Mouse (Mus musculus): ENCODE measurements around the gene Timeless.
"Not testable (repeated sequence)": the region's sequence is repeated elsewhere in the genome, so short reads cannot be mapped to it uniquely, and the experiment has no call there.

The Timeless gene

GRCm38 (mm10) chr10:128212148-128212547, 19.7 kb upstream of the Timeless start:
- no peak for DNase-seq (ENCODE audit: extremely low read depth, insufficient read length, low spot score)

DNA sequence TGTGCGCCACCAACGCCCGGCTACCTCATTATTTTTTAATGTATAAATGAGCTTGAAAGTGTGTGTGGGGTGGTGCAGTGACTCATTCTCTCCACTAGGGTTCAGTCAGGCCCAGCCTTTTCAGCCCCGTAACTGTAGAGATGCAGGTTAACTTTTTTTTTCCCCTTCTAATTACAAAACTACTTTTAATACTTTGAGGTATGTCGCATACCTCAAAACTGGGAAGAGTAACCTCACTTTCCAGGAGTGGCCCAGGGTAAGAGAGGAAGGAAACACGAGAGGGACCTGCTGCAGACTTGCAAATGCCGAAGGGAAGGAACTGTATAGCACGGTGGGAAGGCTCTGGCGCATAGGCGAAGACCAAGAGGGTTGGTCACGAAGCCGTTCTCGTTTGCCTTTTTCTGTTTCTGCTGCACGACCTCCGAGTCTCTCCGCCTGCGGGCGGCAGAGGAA, 19.0 kb upstream of the Timeless start:
- peak; percentile 35 for DNase-seq (ENCODE audit: extremely low read depth, insufficient read length, low spot score)

DNA sequence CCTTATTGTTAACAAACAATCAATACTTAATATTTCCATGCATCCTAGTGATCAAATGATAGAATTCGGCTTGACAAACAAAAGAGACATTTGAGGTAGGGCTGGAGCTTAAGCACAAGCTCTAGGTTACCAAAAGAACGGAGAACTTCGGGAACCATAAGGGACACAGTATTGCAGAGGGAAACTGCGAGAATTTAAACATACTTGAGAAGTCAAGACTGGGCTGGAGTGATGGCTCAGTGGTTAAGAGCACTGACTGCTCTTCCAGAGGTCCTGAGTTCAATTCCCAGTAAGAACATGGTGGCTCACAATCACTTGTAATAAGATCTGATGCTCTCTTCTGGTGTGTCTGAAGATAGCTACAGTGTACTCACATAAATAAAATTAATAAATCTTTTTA, 17.8 kb upstream of the Timeless start:
- DNase-seq (ENCODE audit: extremely low read depth, insufficient read length, low spot score), result not testable (repeated sequence)

DNA sequence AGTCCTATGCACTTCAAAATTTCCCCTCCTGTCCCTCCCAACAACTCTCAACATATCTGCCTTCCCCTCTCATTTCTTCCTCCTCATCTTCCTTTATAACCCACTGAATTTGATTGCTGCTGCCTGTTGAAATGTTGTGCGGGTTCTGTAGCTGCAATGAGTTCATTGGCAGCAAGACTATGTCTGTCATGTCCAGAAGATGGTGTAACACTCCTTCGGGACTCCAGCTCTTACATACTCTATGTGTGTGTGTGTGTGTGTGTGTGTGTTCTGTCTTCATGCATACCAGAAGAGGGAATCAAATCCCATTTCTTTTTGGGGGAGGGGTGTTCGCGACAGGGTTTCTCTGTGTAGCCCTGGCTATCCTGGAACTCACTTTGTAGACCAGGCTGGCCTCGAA, 16.9 kb upstream of the Timeless start:
- no peak for DNase-seq (ENCODE audit: extremely low read depth, insufficient read length, low spot score)

- DNase-seq (ENCODE audit: extremely low read depth, insufficient read length, low spot score), result no peak
Measured at GRCm38 (mm10) chr10:128218387-128219117, 13.3 kb upstream of the Timeless start.

DNA sequence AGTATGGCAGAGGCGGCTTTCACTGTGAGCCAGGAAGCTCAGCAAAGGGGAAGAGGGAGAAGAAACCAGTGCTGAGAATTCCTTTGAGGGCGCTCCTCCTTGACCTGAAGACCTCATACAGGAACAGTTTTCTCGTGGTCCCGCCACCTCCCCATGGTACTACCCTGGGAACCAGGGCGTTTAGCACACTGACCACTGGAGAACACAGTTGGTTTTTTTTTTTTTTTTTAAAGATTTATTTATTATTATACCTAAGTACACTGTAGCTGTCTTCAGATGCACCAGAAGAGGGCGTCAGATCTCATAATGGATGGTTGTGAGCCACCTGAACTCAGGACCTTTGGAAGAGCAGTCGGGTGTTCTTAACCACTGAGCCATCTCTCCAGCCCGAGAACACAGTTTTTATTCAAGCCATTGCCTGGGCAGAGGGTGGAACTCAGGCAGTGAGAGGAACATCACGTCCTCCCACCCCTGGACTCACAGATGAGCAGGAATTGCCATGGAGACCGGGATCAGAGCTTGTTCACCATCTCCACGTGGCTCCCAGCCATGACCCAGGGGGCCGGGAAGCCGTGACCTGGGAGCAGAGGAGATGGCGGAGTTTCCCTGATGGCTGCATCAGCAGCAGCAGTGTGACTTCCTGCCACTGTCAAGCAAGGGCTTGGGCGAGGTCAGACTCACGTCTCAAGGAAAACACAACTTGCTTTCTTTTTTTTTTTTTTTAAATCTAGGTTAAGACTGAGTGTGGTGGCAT, 10.2 kb upstream of the Timeless start:
- peak; percentile 41 for DNase-seq (ENCODE audit: extremely low read depth, insufficient read length, low spot score)

DNA sequence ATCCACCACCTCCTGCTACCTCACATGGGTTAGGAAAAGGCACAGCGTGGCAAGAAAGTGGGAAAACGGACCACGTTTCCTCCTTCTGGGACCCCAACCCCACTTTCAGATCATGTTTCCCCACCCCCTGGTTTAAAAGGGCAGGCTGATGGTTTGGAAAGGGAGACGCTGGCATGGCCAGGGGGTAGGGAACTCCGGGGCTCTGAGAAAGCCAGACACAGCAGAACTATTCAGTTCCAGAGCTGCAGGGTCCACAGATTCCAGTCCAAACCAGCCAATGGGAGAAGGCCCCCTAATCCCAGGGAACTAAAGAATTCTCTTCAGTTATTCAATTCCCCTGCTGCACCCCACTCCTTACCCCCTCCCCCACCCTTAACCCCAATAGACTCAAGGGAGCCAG, 6.8 kb upstream of the Timeless start:
- no peak for DNase-seq (ENCODE audit: extremely low read depth, insufficient read length, low spot score)

GRCm38 (mm10) chr10:128225538-128225937, 6.3 kb upstream of the Timeless start, which contains the start of gene Mip:
Mip (plus strand) TSS chr10:128225838.
- no peak for DNase-seq (ENCODE audit: extremely low read depth, insufficient read length, low spot score)

DNA sequence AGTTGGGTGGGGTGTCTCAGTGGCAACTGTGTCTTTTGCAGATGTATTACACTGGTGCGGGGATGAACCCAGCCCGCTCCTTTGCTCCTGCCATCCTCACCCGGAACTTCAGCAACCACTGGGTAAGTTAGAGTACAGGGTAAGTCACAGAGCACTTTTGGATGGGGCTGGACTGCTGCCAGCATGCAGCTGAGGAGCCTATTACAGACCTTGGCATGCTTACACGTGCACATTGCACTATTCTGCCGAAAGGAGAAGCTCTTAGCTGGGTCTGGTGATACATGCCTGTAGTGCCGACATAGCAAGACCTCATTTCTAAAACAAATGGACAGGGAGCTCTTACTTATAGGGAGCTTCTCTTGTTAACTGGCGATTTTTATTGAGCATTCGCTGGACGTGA, 4.3 kb upstream of the Timeless start:
- no peak for DNase-seq (ENCODE audit: extremely low read depth, insufficient read length, low spot score)

GRCm38 (mm10) chr10:128228009-128228408, 3.9 kb upstream of the Timeless start:
- DNase-seq (ENCODE audit: extremely low read depth, insufficient read length, low spot score), result no peak

DNA sequence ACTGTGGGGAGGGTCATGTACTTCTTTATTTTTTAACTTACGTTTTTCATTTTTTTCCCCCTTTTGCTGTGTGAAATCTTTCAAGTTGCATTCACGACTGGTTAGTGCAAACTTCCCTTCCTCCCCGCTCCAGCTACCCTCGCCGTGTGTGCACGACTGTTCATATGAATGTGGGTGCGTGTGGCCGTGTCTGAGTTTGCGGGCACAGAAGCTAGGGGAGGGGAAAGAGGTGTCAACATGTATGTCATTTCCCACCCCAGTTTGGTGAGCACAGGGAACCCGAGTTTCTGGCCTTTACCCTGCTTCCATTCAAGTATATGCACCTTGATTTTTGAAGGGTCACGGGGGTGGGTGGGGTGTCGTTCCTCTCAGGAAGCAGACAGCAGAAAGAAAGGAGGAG, 1.3 kb upstream of the Timeless start:
- DNase-seq (ENCODE audit: extremely low read depth, insufficient read length, low spot score), result no peak

DNA sequence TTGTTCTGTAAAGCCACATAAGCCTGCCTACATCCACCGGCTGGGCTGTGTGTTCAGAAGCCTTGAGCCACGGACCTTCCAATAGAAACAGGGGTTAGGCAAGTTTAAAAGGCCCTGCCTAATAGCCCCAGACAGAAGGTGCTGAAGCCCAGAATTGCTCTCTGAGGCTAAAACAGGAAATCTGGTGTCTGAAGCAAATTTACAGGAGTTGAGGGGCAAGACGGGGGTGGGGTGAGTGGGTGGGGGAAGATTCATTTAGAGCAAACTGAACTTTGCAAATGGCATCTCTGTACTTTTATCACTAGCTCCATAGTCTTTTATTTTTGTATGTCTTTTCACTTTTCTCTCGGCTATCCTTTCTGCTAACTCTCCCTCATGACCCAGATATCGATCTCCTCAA, 719 bp upstream of the Timeless start:
- no peak for DNase-seq (ENCODE audit: extremely low read depth, insufficient read length, low spot score)

GRCm38 (mm10) chr10:128232420-128232985, 638 bp downstream of the Timeless start:
- DNase-seq (ENCODE audit: extremely low read depth, insufficient read length, low spot score), result no peak

DNA sequence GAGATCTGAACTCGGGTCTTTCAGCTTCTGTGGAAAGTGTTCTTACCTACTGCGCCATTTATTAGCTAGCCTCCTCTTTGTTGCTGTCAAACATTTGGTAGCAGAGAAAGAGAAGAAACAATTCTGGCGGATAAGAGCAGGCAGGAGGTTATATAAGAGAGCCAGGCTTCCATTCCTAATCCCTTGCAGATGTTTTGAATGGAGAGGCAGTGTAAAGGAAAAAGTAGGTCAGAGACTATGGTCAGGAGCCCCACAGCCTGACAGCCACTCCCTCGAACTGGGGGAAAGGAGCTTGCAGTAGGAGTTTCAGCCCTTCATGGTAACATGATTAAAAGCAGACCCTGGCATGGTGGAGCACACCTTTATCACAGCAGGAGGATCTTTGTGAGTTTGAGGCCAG, 4.5 kb downstream of the Timeless start:
- DNase-seq (ENCODE audit: extremely low read depth, insufficient read length, low spot score), result no peak

DNA sequence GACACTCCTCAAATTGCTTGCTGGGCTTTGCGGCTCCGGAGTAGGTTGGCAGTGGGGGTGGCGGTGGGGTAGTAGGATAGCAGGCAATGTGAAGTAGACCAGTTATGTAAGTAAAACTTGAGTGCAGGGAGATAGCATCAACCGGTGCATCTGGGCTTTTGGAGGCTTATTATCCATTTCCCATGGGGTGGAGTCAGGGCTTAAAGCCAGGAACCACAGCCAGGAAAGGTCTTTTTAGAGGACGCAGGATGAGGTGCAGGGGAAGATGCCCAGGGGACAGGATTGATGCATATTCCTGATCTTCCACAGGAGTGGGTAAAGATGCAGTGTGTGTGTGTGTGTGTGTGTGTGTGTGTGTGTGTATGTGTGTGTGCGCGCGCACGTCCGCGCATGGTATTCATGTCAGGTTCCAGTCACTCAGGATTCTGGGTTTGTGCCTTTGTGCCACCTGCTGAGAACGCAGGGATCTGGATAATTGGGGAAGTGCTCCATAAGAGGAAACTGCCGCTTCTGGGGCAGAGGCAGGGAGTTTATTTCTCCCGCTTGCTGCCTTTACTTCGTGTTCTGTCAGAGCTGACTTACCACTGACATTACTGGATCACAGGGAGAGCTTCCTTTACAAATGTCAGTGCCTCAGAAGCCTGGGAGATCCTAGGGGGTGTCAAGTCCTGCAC, 6.1 kb downstream of the Timeless start:
- DNase-seq (ENCODE audit: extremely low read depth, insufficient read length, low spot score), result no peak

DNA sequence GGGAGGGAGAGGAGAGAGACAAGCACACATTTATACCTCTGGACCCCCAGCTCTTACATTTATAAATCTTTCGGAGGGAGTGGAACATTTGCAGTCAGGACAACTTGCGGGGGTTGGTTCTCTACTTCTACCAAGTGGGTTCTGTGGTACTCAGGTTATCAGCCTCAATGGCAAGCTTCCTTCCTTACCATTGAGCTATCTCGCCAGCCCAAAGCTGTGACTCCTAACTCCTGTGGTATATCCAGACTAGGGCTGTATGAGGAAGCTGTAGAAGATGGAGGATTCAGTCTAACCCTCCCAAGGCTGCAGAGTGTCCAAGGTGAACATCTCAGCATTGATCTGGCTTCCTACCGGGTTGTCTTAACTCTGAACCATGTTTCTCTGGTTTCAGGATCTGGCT, 7.3 kb downstream of the Timeless start:
- DNase-seq (ENCODE audit: extremely low read depth, insufficient read length, low spot score), result no peak

DNA sequence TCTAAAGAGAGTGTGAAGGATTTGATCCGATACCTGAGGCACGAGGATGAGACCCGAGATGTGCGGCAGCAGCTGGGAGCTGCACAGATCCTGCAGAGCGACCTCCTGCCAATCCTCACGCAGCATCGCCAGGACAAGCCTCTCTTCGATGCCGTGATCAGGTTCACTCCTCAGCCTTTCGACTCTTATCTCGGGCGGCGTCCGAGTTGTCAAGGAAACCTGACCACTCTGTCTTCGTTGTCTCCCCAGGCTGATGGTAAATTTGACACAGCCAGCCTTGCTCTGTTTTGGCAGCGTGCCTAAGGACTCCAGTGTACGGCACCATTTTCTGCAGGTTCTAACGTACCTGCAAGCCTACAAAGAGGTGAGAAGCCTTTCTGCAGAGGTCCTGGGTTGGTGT, 8.3 kb downstream of the Timeless start:
- DNase-seq (ENCODE audit: extremely low read depth, insufficient read length, low spot score), result no peak

- DNase-seq (ENCODE audit: extremely low read depth, insufficient read length, low spot score), result no peak
Measured at GRCm38 (mm10) chr10:128243252-128243651, 11.4 kb downstream of the Timeless start.

GRCm38 (mm10) chr10:128244121-128244520, 12.3 kb downstream of the Timeless start:
- DNase-seq (ENCODE audit: extremely low read depth, insufficient read length, low spot score), result no peak

GRCm38 (mm10) chr10:128247020-128247732, 15.3 kb downstream of the Timeless start:
- no peak for DNase-seq (ENCODE audit: extremely low read depth, insufficient read length, low spot score)

DNA sequence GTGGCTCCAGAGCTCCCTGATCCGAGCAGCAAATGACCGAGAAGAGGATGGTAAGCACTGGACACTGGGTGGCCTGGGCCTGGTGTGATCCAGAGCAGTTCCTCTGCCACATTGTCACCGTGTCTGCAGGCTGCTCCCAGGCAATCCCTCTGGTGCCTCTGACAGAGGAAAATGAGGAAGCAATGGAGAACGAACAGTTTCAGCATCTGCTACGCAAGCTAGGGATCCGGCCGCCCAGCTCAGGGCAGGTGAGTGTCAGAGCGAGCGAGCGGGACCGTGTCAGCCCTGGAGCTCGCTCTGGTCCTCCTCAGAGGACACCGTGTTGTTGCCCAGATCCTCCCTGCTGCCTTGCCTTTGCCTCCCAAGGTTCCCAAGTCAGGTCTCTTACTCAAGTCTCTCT, 18.7 kb downstream of the Timeless start:
- no peak for DNase-seq (ENCODE audit: extremely low read depth, insufficient read length, low spot score)
